Mouse (Mus musculus) cerebellum, adult 9-10 months (tissue): ENCODE measurements at regions not wholly inside any gene's neighbourhood (a gene's known extent, or its start where the extent isn't known, plus 50 kb on each side); places are given as distances from the start of the nearest gene placed in this dataset.

Source experiments
- DNase-seq: peaks from one replicate; pipeline ENCODE4 v3.0.0; 2022

- no peak for DNase-seq
Measured at GRCm38 (mm10) chr8:8168674-8169073, 492.4 kb downstream of the Efnb2 start.

GRCm38 (mm10) chr8:8168250-8168649, 492.8 kb downstream of the Efnb2 start:
- DNase-seq, result no peak

GRCm38 (mm10) chr8:8147527-8147926, 513.5 kb downstream of the Efnb2 start:
- DNase-seq, result no peak

- no peak for DNase-seq
Measured at GRCm38 (mm10) chr8:8142933-8143495, 518.0 kb downstream of the Efnb2 start.

- DNase-seq, result no peak
Measured at GRCm38 (mm10) chr8:8142461-8142860, 518.6 kb downstream of the Efnb2 start.

GRCm38 (mm10) chr8:8139720-8140119, 521.3 kb downstream of the Efnb2 start:
- DNase-seq, result no peak

GRCm38 (mm10) chr8:8133001-8133785, 527.8 kb downstream of the Efnb2 start:
- no peak for DNase-seq

GRCm38 (mm10) chr8:8131961-8132376, 529.1 kb downstream of the Efnb2 start:
- DNase-seq, result no peak

GRCm38 (mm10) chr8:8130806-8131205, 530.2 kb downstream of the Efnb2 start:
- no peak for DNase-seq

GRCm38 (mm10) chr8:8115595-8116429, 545.2 kb downstream of the Efnb2 start:
- no peak for DNase-seq

GRCm38 (mm10) chr8:8114604-8115003, 546.4 kb downstream of the Efnb2 start:
- no peak for DNase-seq

- no peak for DNase-seq
Measured at GRCm38 (mm10) chr8:8109785-8110350, 551.2 kb downstream of the Efnb2 start.

- DNase-seq, result no peak
Measured at GRCm38 (mm10) chr8:8103492-8103891, 557.5 kb downstream of the Efnb2 start.

- DNase-seq, result no peak
Measured at GRCm38 (mm10) chr8:8102010-8102727, 558.9 kb downstream of the Efnb2 start.

GRCm38 (mm10) chr8:8092551-8092950, 568.5 kb downstream of the Efnb2 start:
- peak; percentile 13 for DNase-seq

GRCm38 (mm10) chr8:8084652-8085051, 576.4 kb downstream of the Efnb2 start:
- no peak for DNase-seq

- DNase-seq, result no peak
Measured at GRCm38 (mm10) chr8:8064074-8064473, 597.0 kb downstream of the Efnb2 start.

- DNase-seq, result no peak
Measured at GRCm38 (mm10) chr8:8054224-8054916, 606.7 kb downstream of the Efnb2 start.

- DNase-seq, result no peak
Measured at GRCm38 (mm10) chr8:8051186-8051585, 609.9 kb downstream of the Efnb2 start.

GRCm38 (mm10) chr8:8050778-8051177, 610.3 kb downstream of the Efnb2 start:
- DNase-seq, result no peak

GRCm38 (mm10) chr8:8044926-8045325, 616.1 kb downstream of the Efnb2 start:
- DNase-seq, result no peak

GRCm38 (mm10) chr8:8044296-8044695, 616.7 kb downstream of the Efnb2 start:
- DNase-seq, result no peak
